Mouse (Mus musculus) stomach, postnatal 0 days (tissue): ENCODE results near the gene Vps26c.

Source experiments
- CTCF ChIP-seq: IDR thresholded peaks from 2 replicates; pipeline ENCODE4 v1.5.1; 2016; ENCODE audit warnings: antibody characterized with exemption, low read depth, mild to moderate bottlenecking, moderate library complexity
- EP300 ChIP-seq: optimal IDR thresholded peaks from 2 replicates; pipeline ENCODE3; 2016; ENCODE audit warnings: antibody characterized with exemption

GRCm38 (mm10) chr16:94566834-94567585 is 40.4 kb upstream of the Vps26c start:
- TF ChIP-seq CTCF (no peak), EP300 (no peak)
